Mouse (Mus musculus): ENCODE measurements around the gene Col4a3. TPM values are rescaled to one million over a fixed set of nuclear protein-coding genes. Genes with fewer than 3 reads are reported as not detected.

Col4a3 gene
- polyA plus RNA-seq, 1 experiment: 0.09 TPM

GRCm38 (mm10) chr1:82650868-82651267 lies 64.1 kb downstream of the Col4a3 start:
- TF ChIP-seq CTCF (IDR thresholded peaks at IDR 0.05; ENCODE audit: borderline replicate concordance, insufficient read depth, low read length) (no peak), POLR2A (IDR thresholded peaks at IDR 0.05; ENCODE audit: low read depth, low read length) (no peak)
- no peaks in the 10 kb centered on the region for H3K4me1 ChIP-seq (ENCODE audit: control insufficient read depth, insufficient read depth, low read length)
- H3K4me3 ChIP-seq (ENCODE audit: insufficient read depth, low read length): no peak overlapping the region
- no peak overlapping the region for H3K27ac ChIP-seq (ENCODE audit: insufficient read depth, low read length)

GRCm38 (mm10) chr1:82654046-82654445 lies 67.3 kb downstream of the Col4a3 start:
- TF ChIP-seq CTCF (IDR thresholded peaks at IDR 0.05; ENCODE audit: borderline replicate concordance, insufficient read depth, low read length) (no peak), POLR2A (IDR thresholded peaks at IDR 0.05; ENCODE audit: low read depth, low read length) (no peak)
- Histone ChIP-seq H3K4me1 (ENCODE audit: control insufficient read depth, insufficient read depth, low read length) (no peaks in the 10 kb centered on the region), H3K27ac (ENCODE audit: insufficient read depth, low read length) (no peak overlapping the region), H3K4me3 (ENCODE audit: insufficient read depth, low read length) (no peak overlapping the region)

GRCm38 (mm10) chr1:82656452-82656851 lies 69.7 kb downstream of the Col4a3 start:
- H3K4me3 ChIP-seq (ENCODE audit: insufficient read depth, low read length): no peak overlapping the region
- H3K4me1 ChIP-seq (ENCODE audit: control insufficient read depth, insufficient read depth, low read length): no peaks in the 10 kb centered on the region
- no peak overlapping the region for H3K27ac ChIP-seq (ENCODE audit: insufficient read depth, low read length)
- TF ChIP-seq CTCF (IDR thresholded peaks at IDR 0.05; ENCODE audit: borderline replicate concordance, insufficient read depth, low read length): no peak
- TF ChIP-seq POLR2A (IDR thresholded peaks at IDR 0.05; ENCODE audit: low read depth, low read length): no peak

- Histone ChIP-seq H3K27ac (ENCODE audit: insufficient read depth, low read length) (no peak overlapping the region), H3K4me1 (ENCODE audit: control insufficient read depth, insufficient read depth, low read length) (no peaks in the 10 kb centered on the region), H3K4me3 (ENCODE audit: insufficient read depth, low read length) (no peak overlapping the region)
- no peak for TF ChIP-seq POLR2A (IDR thresholded peaks at IDR 0.05; ENCODE audit: low read depth, low read length)
- TF ChIP-seq CTCF (IDR thresholded peaks at IDR 0.05; ENCODE audit: borderline replicate concordance, insufficient read depth, low read length): no peak
Observed at GRCm38 (mm10) chr1:82662269-82662668, 75.5 kb downstream of the Col4a3 start.

- TF ChIP-seq POLR2A (IDR thresholded peaks at IDR 0.05; ENCODE audit: low read depth, low read length): no peak
- TF ChIP-seq CTCF (IDR thresholded peaks at IDR 0.05; ENCODE audit: borderline replicate concordance, insufficient read depth, low read length): no peak
- no peak overlapping the region for H3K27ac ChIP-seq (ENCODE audit: insufficient read depth, low read length)
- no peaks in the 10 kb centered on the region for H3K4me1 ChIP-seq (ENCODE audit: control insufficient read depth, insufficient read depth, low read length)
- H3K4me3 ChIP-seq (ENCODE audit: insufficient read depth, low read length): no peak overlapping the region
Observed at GRCm38 (mm10) chr1:82663522-82663921, 76.8 kb downstream of the Col4a3 start.

- Histone ChIP-seq H3K27ac (ENCODE audit: insufficient read depth, low read length) (no peak overlapping the region), H3K4me3 (ENCODE audit: insufficient read depth, low read length) (no peak overlapping the region), H3K4me1 (ENCODE audit: control insufficient read depth, insufficient read depth, low read length) (no peaks in the 10 kb centered on the region; the same call in 1 of the 2 replicates)
- no peak for TF ChIP-seq POLR2A (IDR thresholded peaks at IDR 0.05; ENCODE audit: low read depth, low read length)
- TF ChIP-seq CTCF (IDR thresholded peaks at IDR 0.05; ENCODE audit: borderline replicate concordance, insufficient read depth, low read length): no peak
Observed at GRCm38 (mm10) chr1:82686328-82686727, 99.6 kb downstream of the Col4a3 start.

- Histone ChIP-seq H3K27ac (ENCODE audit: insufficient read depth, low read length) (no peak overlapping the region), H3K4me1 (ENCODE audit: control insufficient read depth, insufficient read depth, low read length) (no peaks in the 10 kb centered on the region; the same call in 1 of the 2 replicates), H3K4me3 (ENCODE audit: insufficient read depth, low read length) (no peak overlapping the region)
- TF ChIP-seq CTCF (IDR thresholded peaks at IDR 0.05; ENCODE audit: borderline replicate concordance, insufficient read depth, low read length) (no peak), POLR2A (IDR thresholded peaks at IDR 0.05; ENCODE audit: low read depth, low read length) (no peak)
Observed at GRCm38 (mm10) chr1:82686866-82687265, 100.1 kb downstream of the Col4a3 start.

GRCm38 (mm10) chr1:82687931-82688330 lies 101.2 kb downstream of the Col4a3 start:
- Histone ChIP-seq H3K4me3 (ENCODE audit: insufficient read depth, low read length) (no peak overlapping the region), H3K27ac (ENCODE audit: insufficient read depth, low read length) (no peak overlapping the region), H3K4me1 (ENCODE audit: control insufficient read depth, insufficient read depth, low read length) (no peaks in the 10 kb centered on the region; the same call in 1 of the 2 replicates)
- TF ChIP-seq POLR2A (IDR thresholded peaks at IDR 0.05; ENCODE audit: low read depth, low read length): no peak
- TF ChIP-seq CTCF (IDR thresholded peaks at IDR 0.05; ENCODE audit: borderline replicate concordance, insufficient read depth, low read length): no peak

- TF ChIP-seq POLR2A (IDR thresholded peaks at IDR 0.05; ENCODE audit: low read depth, low read length) (no peak), CTCF (IDR thresholded peaks at IDR 0.05; ENCODE audit: borderline replicate concordance, insufficient read depth, low read length) (no peak)
- Histone ChIP-seq H3K4me3 (ENCODE audit: insufficient read depth, low read length) (no peak overlapping the region), H3K4me1 (ENCODE audit: control insufficient read depth, insufficient read depth, low read length) (no peaks in the 10 kb centered on the region), H3K27ac (ENCODE audit: insufficient read depth, low read length) (no peak overlapping the region)
Observed at GRCm38 (mm10) chr1:82695915-82696314, 109.2 kb downstream of the Col4a3 start.

- no peaks in the 10 kb centered on the region for H3K4me1 ChIP-seq (ENCODE audit: control insufficient read depth, insufficient read depth, low read length)
- no peak overlapping the region for H3K4me3 ChIP-seq (ENCODE audit: insufficient read depth, low read length)
- no peak overlapping the region for H3K27ac ChIP-seq (ENCODE audit: insufficient read depth, low read length)
- TF ChIP-seq POLR2A (IDR thresholded peaks at IDR 0.05; ENCODE audit: low read depth, low read length) (no peak), CTCF (IDR thresholded peaks at IDR 0.05; ENCODE audit: borderline replicate concordance, insufficient read depth, low read length) (no peak)
Observed at GRCm38 (mm10) chr1:82717816-82718512, 131.2 kb downstream of the Col4a3 start.

Data from embryonic fibroblast, embryonic 13.5 days (primary cell).